Mouse (Mus musculus) erythroblast, adult 5-6 weeks (primary cell): Measurements from ENCODE around the gene Eif5a2. TPM values are rescaled to one million over a fixed set of nuclear protein-coding genes. Genes with fewer than 3 reads are reported as not detected.
"Not testable (repeated sequence)": the region's sequence is repeated elsewhere in the genome, so short reads cannot be mapped to it uniquely, and the experiment has no call there.

Experiments
- ATAC-seq: replicated peaks from 2 replicates; pipeline ENCODE4 v1.8.0; 2016; ENCODE audit warnings: moderate number of reproducible peaks, mild to moderate bottlenecking, moderate TSS enrichment, inconsistent platforms; ENCODE audit not compliant: poor library complexity, low FRiP score, severe bottlenecking
- total RNA-seq, 2 experiments: library from RNA; stranded (forward) in 1 of 2; stranded (reverse) in 1 of 2; fragments of 150-400 nt in 1 of 2; fragments of 200-764, 138-1000 nt in 1 of 2; gene quantifications; 2 replicates each; pipeline versions ENCODE4 v1.2.3 to v1.2.4; 2015 to 2017; ENCODE audit warnings: low replicate concordance in 2 of 2

The Eif5a2 gene
- total RNA-seq (2015; ENCODE audit: low replicate concordance) (3.5 and 6.3 TPM in 2 replicates), total RNA-seq (2017; ENCODE audit: low replicate concordance) (7.1 and 7.7 TPM in 2 replicates)

GRCm38 (mm10) chr3:28780994-28781393 is at the start of gene Eif5a2:
TSS of gene Eif5a2 (plus strand) at chr3:28781276.
- ATAC-seq = peak; percentile 93

DNA sequence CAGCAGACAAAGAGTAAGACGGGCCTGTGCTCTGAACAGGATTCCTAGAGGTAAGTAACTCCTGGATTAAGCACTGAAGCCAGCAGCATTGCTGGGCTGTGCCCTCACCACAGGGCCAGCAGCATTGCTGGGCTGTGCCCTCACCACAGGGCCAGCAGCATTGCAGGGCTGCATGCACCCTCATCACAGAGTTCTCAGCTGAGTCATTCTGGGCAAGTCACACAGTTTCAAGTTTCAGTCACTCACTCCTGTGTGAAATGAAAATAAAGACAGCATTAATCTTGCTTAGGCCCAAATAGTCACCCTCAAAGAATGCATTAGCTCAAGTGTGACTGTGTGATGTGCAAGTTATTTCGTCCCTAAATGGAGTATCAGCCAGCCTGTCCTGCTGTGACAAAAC is 46.4 kb upstream of the Eif5a2 start:
- ATAC-seq = no peak

DNA sequence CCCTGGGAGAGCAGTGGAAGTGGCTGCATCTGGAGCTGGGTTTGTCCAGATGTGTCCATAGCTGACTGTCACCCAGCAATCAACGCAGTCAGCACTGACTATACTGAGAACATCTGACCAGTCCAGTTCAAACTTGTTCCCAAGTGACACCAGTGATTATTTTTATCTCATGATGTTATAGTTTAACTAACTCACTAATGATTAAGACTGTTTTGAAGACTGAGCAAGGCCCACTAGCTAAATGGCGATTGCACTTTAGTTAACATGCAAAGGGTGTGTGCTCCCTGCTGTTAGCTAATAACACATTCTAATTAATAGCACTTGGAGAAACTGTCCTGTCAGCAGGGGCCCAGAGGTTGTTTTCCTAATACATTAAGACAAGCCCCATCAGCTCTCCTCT is 44.1 kb upstream of the Eif5a2 start:
- no peak for ATAC-seq

DNA sequence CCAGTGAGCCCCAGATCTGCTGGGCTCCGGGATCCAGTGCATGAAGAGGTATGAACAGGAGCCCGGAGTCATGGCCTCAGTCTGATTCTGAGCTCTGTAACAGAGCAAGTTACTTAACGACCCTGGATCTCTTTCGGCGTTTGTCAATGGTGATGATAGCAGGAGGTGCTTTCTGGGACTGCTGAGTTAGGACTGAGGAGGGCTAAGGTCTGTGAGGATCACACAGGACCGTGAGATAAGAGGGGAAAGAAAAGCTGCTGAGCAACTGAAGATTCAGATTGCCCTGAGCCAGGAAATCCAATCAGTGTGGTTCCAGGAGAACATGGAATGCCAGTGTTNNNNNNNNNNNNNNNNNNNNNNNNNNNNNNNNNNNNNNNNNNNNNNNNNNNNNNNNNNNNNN is 40.7 kb upstream of the Eif5a2 start:
- no peak for ATAC-seq

DNA sequence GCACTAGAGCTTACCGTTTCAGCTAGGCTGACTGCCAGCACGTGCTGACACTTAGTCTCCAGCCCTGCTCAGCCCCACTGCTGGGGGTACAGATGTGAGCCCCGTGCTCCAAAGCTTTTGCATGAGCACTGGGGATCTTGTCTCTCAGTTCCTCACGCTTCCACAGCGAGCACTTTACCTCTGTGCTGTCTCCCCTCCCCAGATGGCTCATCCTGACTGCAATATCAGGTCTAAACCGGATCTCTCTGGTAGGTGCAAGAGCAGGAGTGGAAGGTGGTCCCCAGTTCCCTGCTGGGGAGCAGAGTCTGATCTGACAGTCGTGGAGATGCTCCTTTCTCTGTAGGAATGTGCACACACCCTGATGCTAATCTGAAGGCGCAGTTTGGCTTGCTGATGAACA is 37.8 kb upstream of the Eif5a2 start:
- ATAC-seq = no peak

DNA sequence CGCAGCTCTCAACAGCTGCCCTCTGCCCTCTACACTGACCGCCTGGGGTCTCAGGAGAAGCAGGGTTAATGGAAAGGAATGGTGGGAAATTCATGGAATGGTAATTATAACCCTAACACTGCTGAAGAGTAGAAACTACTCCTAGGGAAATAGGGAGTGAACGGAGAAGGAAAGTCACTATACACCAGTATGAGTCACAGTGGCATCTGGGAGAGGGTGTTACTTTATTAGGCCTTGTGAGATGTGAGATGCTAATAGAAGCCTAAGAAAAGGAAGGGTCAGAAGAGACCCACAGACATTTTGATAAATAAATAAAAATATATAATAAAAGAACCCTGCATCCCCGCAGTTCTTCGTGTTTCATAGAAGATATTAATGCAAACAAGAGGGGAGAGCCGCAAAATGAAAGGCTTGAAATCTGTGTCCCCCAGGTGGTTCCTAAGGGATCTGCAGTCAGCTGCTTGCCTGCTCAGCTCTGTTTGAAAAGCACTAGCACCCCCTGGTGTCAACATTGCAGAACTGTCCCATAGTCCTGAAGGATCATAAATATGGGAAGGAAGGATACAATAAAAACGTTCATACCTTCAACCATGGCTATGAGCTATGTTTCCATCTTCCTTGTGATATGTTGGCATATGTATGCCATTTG is 35.1 kb upstream of the Eif5a2 start:
- peak; percentile 98 for ATAC-seq

DNA sequence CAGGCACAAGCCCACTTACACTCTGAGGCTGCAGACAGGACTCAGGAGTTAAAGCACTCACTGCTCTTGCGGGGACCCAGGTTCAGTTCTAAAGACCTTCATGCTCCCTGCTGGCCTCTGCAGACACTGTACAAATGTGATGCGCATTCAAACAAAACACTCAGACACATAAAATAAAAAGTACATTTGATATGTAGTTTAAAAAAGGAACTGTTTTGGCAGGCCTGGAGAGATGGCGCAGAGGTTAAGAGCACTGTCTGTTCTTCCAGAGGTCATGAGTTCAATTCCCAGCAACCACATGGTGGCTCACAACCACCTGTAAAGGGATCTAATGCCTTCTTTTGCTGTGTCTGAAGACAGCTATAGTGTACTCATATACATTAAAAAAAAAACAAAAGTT is 32.9 kb upstream of the Eif5a2 start:
- ATAC-seq = no peak

DNA sequence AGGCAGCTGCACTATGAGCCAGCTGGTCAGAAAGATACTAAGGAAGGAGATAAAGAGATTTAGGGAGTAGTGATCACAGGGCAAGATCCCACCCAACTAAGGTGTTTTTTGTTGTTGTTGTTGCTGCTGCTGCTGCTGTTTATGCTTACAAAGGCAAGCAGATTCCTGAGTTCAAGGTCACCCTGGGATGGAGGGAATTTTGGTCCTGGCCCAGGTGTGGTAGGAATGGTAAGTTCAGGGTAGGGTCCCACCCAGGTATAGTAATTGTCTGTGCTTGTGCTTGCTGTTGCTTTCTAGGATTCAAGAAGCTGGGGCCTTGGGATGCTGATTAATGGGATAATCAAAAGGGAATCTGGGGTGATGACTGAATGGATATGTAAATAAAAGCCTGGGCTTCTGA is 32.1 kb upstream of the Eif5a2 start:
- ATAC-seq = no peak

DNA sequence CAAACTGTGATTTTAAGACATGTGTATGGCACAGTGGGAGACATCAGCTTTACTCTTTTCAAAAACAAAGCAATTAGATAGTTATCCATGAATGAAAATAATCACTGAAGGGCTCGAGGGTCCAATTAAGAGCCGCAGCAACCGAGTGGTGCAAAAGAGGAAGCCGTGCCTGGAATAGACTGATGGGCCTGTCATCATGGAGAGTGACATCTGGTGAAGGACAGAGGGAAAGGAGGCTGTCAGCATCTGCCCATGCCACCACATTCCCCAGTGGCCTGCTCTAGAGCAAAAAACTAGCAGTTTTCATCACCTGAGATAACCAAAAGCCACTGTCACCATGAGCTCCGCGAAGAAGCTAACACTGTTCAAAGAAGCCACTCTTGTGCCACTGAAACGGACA is 25.6 kb upstream of the Eif5a2 start:
- no peak for ATAC-seq

- no peak for ATAC-seq
Observed at GRCm38 (mm10) chr3:28761225-28761789, 19.8 kb upstream of the Eif5a2 start.

DNA sequence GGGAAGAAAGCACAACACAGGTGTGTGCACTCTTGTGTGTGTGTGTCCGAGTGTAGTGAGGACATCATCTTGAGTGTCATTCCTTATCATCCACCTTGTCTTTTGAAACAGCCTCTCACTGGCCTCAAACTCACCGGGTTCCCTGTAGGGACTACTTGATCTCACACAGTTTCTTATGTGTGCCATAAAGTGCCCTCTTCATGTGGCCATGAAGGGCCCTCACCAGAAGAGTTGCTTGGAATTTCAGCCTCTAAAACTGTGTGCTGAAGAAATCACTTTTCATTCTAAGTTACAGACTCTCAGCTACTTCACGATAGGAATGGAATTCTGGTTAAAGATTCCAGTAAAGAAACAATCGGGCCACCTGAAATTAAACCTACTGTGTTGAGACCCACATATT is 14.1 kb upstream of the Eif5a2 start:
- ATAC-seq = no peak

DNA sequence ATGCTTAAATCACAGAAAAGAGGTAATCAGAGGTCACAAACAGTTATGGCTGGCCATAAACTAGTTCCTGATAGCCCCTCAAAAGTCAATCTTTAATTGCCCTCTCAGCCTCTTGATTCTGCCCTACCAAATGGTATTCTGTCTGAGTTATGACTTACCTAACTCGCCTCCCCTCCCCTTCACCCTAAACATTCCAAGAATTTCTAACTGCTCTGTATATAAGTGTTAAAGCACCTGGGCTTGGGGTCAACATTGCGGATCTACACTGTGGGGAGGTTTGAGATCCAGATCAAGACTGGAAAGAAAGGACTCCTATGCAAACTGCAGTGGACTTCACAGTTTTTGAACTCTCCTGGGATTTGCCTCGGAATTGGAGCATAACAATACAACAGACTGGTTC is 12.9 kb upstream of the Eif5a2 start:
- ATAC-seq = no peak

- not testable (repeated sequence) for ATAC-seq
Observed at GRCm38 (mm10) chr3:28772919-28773318, 8.2 kb upstream of the Eif5a2 start.

- ATAC-seq = peak; percentile 80
Observed at GRCm38 (mm10) chr3:28775361-28775760, 5.7 kb upstream of the Eif5a2 start.

DNA sequence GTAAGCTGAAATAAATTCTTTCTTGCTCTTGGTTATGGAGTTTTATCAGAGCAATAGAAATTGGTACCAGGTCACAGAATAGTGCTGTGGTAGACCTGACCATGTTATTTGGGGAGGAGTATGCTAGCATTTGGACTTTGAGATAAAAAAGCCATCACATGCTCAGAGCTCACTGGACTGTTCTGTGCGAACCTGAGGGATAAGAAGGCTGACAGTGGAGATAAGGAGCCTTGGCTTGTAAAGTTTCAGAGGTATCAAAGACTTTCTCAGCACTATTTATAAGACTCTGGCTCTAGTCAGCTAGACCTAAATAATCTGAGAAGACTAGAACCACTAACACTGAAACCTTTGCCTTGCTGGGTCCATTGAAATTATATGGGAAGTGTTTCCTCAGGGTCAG is 5.1 kb upstream of the Eif5a2 start:
- peak; percentile 80 for ATAC-seq

GRCm38 (mm10) chr3:28776491-28776890 is 4.6 kb upstream of the Eif5a2 start:
- peak; percentile 69 for ATAC-seq

DNA sequence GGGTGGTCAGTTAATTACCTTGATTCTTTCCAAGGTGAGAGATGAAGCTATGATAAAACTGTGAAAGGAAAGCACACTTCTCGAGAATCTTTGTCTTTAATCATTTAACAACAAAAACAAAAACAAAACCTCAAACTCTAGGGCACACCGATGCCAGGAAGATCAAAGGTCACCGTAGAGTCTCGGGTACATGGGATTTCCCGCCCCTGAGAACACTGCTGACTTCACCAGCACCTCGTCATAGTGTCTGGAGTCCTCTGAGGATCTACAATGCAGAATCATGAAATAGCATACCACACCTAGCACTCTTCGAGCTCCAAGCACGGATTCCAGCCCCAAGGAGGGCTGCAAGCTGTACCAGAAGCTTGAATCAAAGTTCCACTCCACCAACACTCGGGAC is 565 bp upstream of the Eif5a2 start:
- ATAC-seq = no peak

GRCm38 (mm10) chr3:28781422-28781821 is 346 bp downstream of the Eif5a2 start:
- ATAC-seq = 0 out of 2 replicates have a peak, but pooled peaks have one; percentile 8

DNA sequence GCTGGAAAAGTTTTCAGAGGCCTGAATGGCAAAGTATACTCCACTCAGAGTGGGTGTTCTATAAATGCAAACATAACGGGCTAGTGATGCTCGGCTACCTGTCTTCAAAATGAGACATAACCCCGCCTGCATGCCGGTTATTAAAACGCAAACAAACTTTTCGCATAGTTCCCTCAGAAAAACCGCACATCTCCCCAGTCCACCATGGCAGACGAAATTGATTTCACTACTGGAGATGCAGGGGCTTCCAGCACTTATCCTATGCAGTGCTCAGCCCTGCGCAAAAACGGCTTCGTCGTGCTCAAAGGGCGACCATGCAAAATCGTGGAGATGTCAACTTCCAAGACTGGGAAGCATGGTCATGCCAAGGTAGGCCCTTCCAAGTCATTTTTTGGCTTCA is 772 bp downstream of the Eif5a2 start:
- 0 out of 2 replicates have a peak, but pooled peaks have one; percentile 1 for ATAC-seq

DNA sequence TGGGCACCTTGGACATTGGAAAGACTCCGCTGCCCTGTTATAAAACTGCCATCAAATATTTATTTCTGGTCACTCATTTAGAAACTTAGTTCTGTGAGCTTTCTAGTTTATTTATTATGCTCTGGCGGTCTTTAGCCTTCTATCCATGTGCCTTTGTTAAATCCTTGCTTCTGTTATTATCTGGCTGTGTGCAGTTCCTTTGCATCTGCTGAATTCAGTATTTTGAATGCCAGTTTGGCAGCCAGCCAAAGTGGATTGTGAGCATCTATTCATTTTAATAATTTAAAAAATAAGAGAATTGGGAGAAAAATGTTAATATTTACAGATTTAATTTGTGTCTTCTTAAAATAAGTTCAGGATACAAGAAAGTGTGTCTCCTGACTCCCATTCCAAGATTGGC is 3.1 kb downstream of the Eif5a2 start:
- no peak for ATAC-seq

GRCm38 (mm10) chr3:28794835-28795234 is 13.8 kb downstream of the Eif5a2 start:
- ATAC-seq = no peak
